Mouse (Mus musculus): ENCODE results near the gene Srgn.
A peak's percentile ranks its signal among the peaks of the same experiment; 100 is the strongest.

The Srgn gene

GRCm38 (mm10) chr10:62527351-62527750 is at the start of gene Srgn:
Srgn (minus strand) TSS chr10:62527451.
- no peak for DNase-seq (ENCODE audit: low spot score in 2 of 2)

GRCm38 (mm10) chr10:62575001-62575400 is 47.8 kb upstream of the Srgn start:
- no peak for DNase-seq (ENCODE audit: low spot score in 2 of 2)

GRCm38 (mm10) chr10:62570126-62570871 is 43.0 kb upstream of the Srgn start:
- DNase-seq (ENCODE audit: low spot score in 2 of 2): no peak

GRCm38 (mm10) chr10:62568861-62569260 is 41.6 kb upstream of the Srgn start:
- no peak for DNase-seq (ENCODE audit: low spot score in 2 of 2)

- no peak for DNase-seq (ENCODE audit: low spot score in 2 of 2)
Measured at GRCm38 (mm10) chr10:62557736-62558135, 30.5 kb upstream of the Srgn start.

- no peak for DNase-seq (ENCODE audit: low spot score in 2 of 2)
Measured at GRCm38 (mm10) chr10:62556558-62556901, 29.3 kb upstream of the Srgn start.

GRCm38 (mm10) chr10:62555705-62556557 is 28.7 kb upstream of the Srgn start:
- DNase-seq (ENCODE audit: low spot score in 2 of 2): no peak

- DNase-seq (ENCODE audit: low spot score in 2 of 2): no peak
Measured at GRCm38 (mm10) chr10:62553611-62554091, 26.4 kb upstream of the Srgn start.

- no peak for DNase-seq (ENCODE audit: low spot score in 2 of 2)
Measured at GRCm38 (mm10) chr10:62550787-62551300, 23.6 kb upstream of the Srgn start.

- DNase-seq (ENCODE audit: low spot score in 2 of 2): peak; percentile 35 to 70
Measured at GRCm38 (mm10) chr10:62549523-62550166, 22.4 kb upstream of the Srgn start.

GRCm38 (mm10) chr10:62546441-62546840 is 19.2 kb upstream of the Srgn start:
- no peak for DNase-seq (ENCODE audit: low spot score in 2 of 2)

GRCm38 (mm10) chr10:62545759-62546158 is 18.5 kb upstream of the Srgn start:
- no peak for DNase-seq (ENCODE audit: low spot score in 2 of 2)

GRCm38 (mm10) chr10:62544316-62544715 is 17.1 kb upstream of the Srgn start:
- DNase-seq (ENCODE audit: low spot score in 2 of 2): no peak

GRCm38 (mm10) chr10:62543399-62543808 is 16.2 kb upstream of the Srgn start:
- no peak for DNase-seq (ENCODE audit: low spot score in 2 of 2)

GRCm38 (mm10) chr10:62542928-62543327 is 15.7 kb upstream of the Srgn start:
- DNase-seq (ENCODE audit: low spot score in 2 of 2): no peak

- DNase-seq (ENCODE audit: low spot score in 2 of 2): no peak
Measured at GRCm38 (mm10) chr10:62542507-62542906, 15.3 kb upstream of the Srgn start.

GRCm38 (mm10) chr10:62541499-62541898 is 14.2 kb upstream of the Srgn start:
- no peak for DNase-seq (ENCODE audit: low spot score in 2 of 2)

- DNase-seq (ENCODE audit: low spot score in 2 of 2): no peak
Measured at GRCm38 (mm10) chr10:62540800-62541199, 13.5 kb upstream of the Srgn start.

- no peak for DNase-seq (ENCODE audit: low spot score in 2 of 2)
Measured at GRCm38 (mm10) chr10:62534509-62534908, 7.3 kb upstream of the Srgn start.

- DNase-seq (ENCODE audit: low spot score in 2 of 2): no peak
Measured at GRCm38 (mm10) chr10:62532832-62533231, 5.6 kb upstream of the Srgn start.

- no peak for DNase-seq (ENCODE audit: low spot score in 2 of 2)
Measured at GRCm38 (mm10) chr10:62530183-62530582, 2.9 kb upstream of the Srgn start.

GRCm38 (mm10) chr10:62522346-62522950 is 4.8 kb downstream of the Srgn start:
- DNase-seq (ENCODE audit: low spot score in 2 of 2): no peak
